Mouse (Mus musculus) hindbrain, embryonic 11.5 days (tissue): Measurements from ENCODE around the gene Spata45. TPM values are rescaled to one million over a fixed set of nuclear protein-coding genes. Genes with fewer than 3 reads are reported as not detected.

Experiments
- ATAC-seq: fragments of 200-750 bp; cut with Nextera tagmentation; 2 replicates; pipeline ENCODE4 v1.8.0; 2017; ENCODE audit warnings: mild to moderate bottlenecking, moderate TSS enrichment, moderate library complexity; ENCODE audit not compliant: low FRiP score
- DNase-seq: peaks from one replicate; pipeline ENCODE4 v3.0.0-alpha.2; 2015; ENCODE audit warnings: low spot score
- H3K27ac ChIP-seq: fragments of 300-500 bp; sonication (generic); 2 replicates; pipeline ENCODE4 v1.5.1; 2014; ENCODE audit warnings: mild to moderate bottlenecking, low read depth, low read length
- H3K27me3 ChIP-seq: fragments of 300-500 bp; sonication (generic); 2 replicates; pipeline ENCODE4 v1.6.1; 2014; ENCODE audit warnings: mild to moderate bottlenecking, low read length, moderate library complexity, mixed read lengths; ENCODE audit not compliant: control insufficient read depth, insufficient read depth
- H3K36me3 ChIP-seq: fragments of 300-500 bp; sonication (generic); 2 replicates; pipeline ENCODE4 v1.6.1; 2014; ENCODE audit warnings: mild to moderate bottlenecking, low read length, moderate library complexity, mixed read lengths; ENCODE audit not compliant: control insufficient read depth, insufficient read depth
- H3K4me1 ChIP-seq: fragments of 300-500 bp; sonication (generic); replicated peaks from 2 replicates; pipeline ENCODE4 v1.6.1; 2014; ENCODE audit warnings: low read length, mixed read lengths; ENCODE audit not compliant: control insufficient read depth, insufficient read depth
- H3K4me2 ChIP-seq: fragments of 300-500 bp; sonication (generic); replicated peaks from 2 replicates; pipeline ENCODE4 v1.6.1; 2014; ENCODE audit warnings: mild to moderate bottlenecking, low read depth, low read length
- H3K4me3 ChIP-seq: fragments of 300-500 bp; sonication (generic); 2 replicates; pipeline ENCODE4 v1.5.1; 2014; ENCODE audit warnings: low read depth, low read length
- H3K9ac ChIP-seq: fragments of 300-500 bp; sonication (generic); 2 replicates; pipeline ENCODE4 v1.6.1; 2014; ENCODE audit warnings: low read depth, low read length
- H3K9me3 ChIP-seq: fragments of 300-500 bp; sonication (generic); 2 replicates; pipeline ENCODE4 v1.6.1; 2016; ENCODE audit warnings: low read length; ENCODE audit not compliant: control insufficient read depth
- WGBS: fragments of 180-500 bp; shearing (Covaris S2); extraction: QIAGEN DNeasy Blood & Tissue Kit; methylation state at CpG from one replicate; pipeline ENCODE4 v1.1.7; 2014; 5-methylcytosine and 5-hydroxymethylcytosine counted together
- polyA plus RNA-seq: library from polyadenylated mRNA; unstranded; fragments of >200 nt; fragmentation: Nextera tagmentation; extraction: Ambion mirVana; gene quantifications from 2 replicates; pipeline ENCODE4 v1.2.1, GENCODE M21; 2014

The Spata45 gene
- polyA plus RNA-seq, 1 experiment from 2014 or later, result not detected

DNA sequence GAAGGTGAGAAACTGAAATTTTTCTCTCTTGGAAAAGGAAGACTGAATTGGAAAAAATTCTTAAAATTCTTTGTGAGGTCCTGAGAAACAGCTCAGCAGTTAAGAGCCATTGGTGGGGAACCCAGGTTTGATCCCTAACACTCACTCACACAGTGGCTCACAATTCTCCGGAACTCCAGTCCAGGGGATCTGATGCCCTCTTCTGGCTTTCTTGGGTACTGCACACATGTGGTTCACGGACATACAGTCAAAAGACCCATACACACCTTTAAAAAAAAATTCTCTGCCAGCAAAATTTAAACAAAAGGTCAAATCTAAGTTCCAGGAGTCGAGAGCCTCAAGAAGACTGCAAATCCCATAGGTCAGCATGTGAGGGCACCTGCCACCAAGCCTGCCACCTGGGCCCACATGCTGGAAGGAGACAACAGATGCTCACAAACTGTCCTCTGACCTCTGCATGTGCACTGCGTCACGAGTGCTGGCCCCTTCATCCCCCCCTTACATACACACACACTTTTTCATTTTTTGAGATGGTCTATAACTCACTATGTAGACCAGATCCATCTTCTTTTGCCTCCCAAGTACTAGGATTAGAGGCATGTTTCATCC is 48.6 kb downstream of the Spata45 start:
- H3K9ac ChIP-seq, result no peak overlapping the region
- no peaks in the 10 kb centered on the region for H3K27me3 ChIP-seq
- no peak overlapping the region for H3K27ac ChIP-seq
- H3K4me3 ChIP-seq, result no peak overlapping the region
- peak; percentile 68 for DNase-seq
- no peak overlapping the region for H3K4me2 ChIP-seq
- WGBS, result 74% methylated on average over 5 of the region's 5 CpGs
- no peak for ATAC-seq
- H3K9me3 ChIP-seq, result no peaks in the 10 kb centered on the region
- no peaks in the 10 kb centered on the region for H3K36me3 ChIP-seq
- H3K4me1 ChIP-seq, result no peaks in the 10 kb centered on the region

DNA sequence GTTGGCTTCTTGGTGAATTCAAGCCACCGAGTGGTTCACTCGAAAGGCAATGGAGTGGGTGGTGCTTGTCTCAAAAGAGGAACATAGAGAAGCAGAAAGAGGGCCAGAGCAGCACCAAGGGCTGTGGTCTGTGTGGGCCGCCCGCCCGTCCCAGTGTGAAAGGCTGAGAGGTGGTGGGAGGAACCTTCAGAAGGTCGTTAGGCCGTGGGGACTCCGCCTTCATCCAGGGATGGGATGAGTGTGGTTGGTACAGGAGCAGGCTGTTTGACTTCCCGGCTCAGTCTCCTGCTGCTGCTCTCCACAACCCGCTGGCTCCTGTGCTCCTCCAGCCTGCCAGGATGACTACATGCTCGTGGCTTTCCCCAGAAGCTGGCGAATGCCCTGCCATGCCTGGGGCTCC is 49.2 kb downstream of the Spata45 start:
- WGBS, result 94% methylated on average over 12 of the region's 12 CpGs
- ATAC-seq, result no peak
- Histone ChIP-seq H3K27me3 (no peaks in the 10 kb centered on the region), H3K9ac (no peak overlapping the region), H3K27ac (no peak overlapping the region), H3K4me2 (no peak overlapping the region), H3K4me3 (no peak overlapping the region), H3K9me3 (no peaks in the 10 kb centered on the region), H3K36me3 (no peaks in the 10 kb centered on the region), H3K4me1 (no peaks in the 10 kb centered on the region)
- DNase-seq, result no peak

DNA sequence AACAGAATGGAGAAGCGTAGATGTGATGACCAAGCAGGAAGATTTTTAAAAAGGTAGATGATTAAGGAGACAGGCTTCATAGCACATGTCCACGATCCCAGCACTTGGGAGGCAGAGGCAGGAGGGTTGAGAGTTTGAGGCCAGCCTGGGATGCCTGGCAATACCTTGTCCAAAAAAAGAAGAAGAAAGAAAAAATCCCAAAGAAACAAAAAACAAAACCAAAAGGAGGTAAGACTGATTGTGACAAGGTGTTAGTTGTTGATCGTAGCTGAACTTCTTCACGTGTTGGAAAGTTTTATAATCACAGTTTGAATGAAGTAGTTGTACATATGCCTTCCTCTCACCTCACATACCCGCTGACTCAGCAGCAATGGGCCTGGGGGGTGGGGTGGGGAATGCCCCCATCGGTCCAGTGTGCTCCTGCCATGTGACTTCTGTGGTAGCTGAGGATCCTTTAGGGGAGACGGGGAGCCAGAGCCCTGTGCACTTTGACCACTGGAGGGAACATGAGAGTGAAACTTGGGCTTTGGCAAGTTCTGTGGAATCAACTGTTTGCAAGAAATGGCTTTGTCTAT is 50.0 kb downstream of the Spata45 start:
- ATAC-seq, result no peak
- WGBS, result 87% methylated on average over 7 of the region's 7 CpGs
- no peak for DNase-seq
- no peak overlapping the region for H3K27ac ChIP-seq
- H3K36me3 ChIP-seq, result no peaks in the 10 kb centered on the region
- H3K27me3 ChIP-seq, result no peaks in the 10 kb centered on the region
- H3K4me2 ChIP-seq, result no peak overlapping the region
- no peaks in the 10 kb centered on the region for H3K9me3 ChIP-seq
- H3K4me1 ChIP-seq, result no peaks in the 10 kb centered on the region
- H3K4me3 ChIP-seq, result no peak overlapping the region
- no peak overlapping the region for H3K9ac ChIP-seq

DNA sequence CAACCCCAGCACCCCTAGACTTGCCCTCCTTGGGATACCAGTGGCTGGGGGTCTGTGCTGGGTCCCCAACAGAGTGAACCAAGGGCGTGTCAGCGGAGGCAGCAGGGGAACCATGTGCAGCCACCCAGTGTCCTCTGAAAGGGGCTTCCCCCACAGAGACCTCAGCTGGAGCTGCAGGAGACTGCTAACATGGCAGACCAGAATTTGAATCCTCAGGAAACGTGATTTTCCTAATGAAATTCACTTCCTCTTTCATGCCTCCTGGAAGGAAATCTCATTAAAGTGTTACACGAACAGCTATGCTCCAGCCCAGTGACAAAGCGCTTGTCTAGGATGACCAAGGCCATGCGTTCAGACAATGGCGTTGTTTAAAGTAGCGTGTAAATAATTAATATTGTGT is 50.5 kb downstream of the Spata45 start:
- H3K27ac ChIP-seq, result no peak overlapping the region
- ATAC-seq (no peak), DNase-seq (no peak)
- H3K9ac ChIP-seq, result no peak overlapping the region
- H3K4me2 ChIP-seq, result no peak overlapping the region
- H3K27me3 ChIP-seq, result no peaks in the 10 kb centered on the region
- 85% methylated on average over 8 of the region's 8 CpGs for WGBS
- no peaks in the 10 kb centered on the region for H3K9me3 ChIP-seq
- H3K36me3 ChIP-seq, result no peaks in the 10 kb centered on the region
- H3K4me1 ChIP-seq, result no peaks in the 10 kb centered on the region
- no peak overlapping the region for H3K4me3 ChIP-seq

GRCm38 (mm10) chr1:191087955-191088354 is 51.5 kb downstream of the Spata45 start:
- Histone ChIP-seq H3K4me1 (no peaks in the 10 kb centered on the region), H3K9ac (no peak overlapping the region), H3K4me3 (no peak overlapping the region), H3K27ac (no peak overlapping the region), H3K36me3 (no peaks in the 10 kb centered on the region), H3K4me2 (no peak overlapping the region), H3K9me3 (no peaks in the 10 kb centered on the region), H3K27me3 (no peaks in the 10 kb centered on the region)
- DNase-seq (no peak), ATAC-seq (no peak)
- WGBS, result 89% methylated on average over 5 of the region's 5 CpGs

- Histone ChIP-seq H3K9me3 (no peaks in the 10 kb centered on the region), H3K4me2 (no peak overlapping the region), H3K27ac (no peak overlapping the region), H3K27me3 (no peaks in the 10 kb centered on the region), H3K9ac (no peak overlapping the region), H3K4me3 (no peak overlapping the region), H3K4me1 (no peaks in the 10 kb centered on the region), H3K36me3 (no peaks in the 10 kb centered on the region)
- DNase-seq, result no peak
- no peak for ATAC-seq
- WGBS, result 73% methylated on average over 6 of the region's 6 CpGs
Measured at GRCm38 (mm10) chr1:191089355-191089754, 52.9 kb downstream of the Spata45 start.

GRCm38 (mm10) chr1:191092050-191092449 is 55.6 kb downstream of the Spata45 start:
- Histone ChIP-seq H3K4me1 (no peaks in the 10 kb centered on the region), H3K9me3 (no peaks in the 10 kb centered on the region), H3K27me3 (no peaks in the 10 kb centered on the region; the same call in 1 of the 2 replicates), H3K4me2 (no peak overlapping the region), H3K36me3 (no peaks in the 10 kb centered on the region), H3K27ac (no peak overlapping the region), H3K4me3 (no peak overlapping the region), H3K9ac (no peak overlapping the region)
- ATAC-seq, result no peak
- 80% methylated on average over 8 of the region's 8 CpGs for WGBS
- no peak for DNase-seq

Other genes starting within 250 kb of the Spata45 start
- gene Rps6kc1, start 124.9 kb upstream of the Spata45 start, polyA plus RNA-seq, result 19.0 and 21.2 TPM in 2 replicates
- 58.4 and 63.3 TPM in 2 replicates for gene Angel2, start 111.5 kb upstream of the Spata45 start, polyA plus RNA-seq
- 61.0 and 69.7 TPM in 2 replicates for gene Vash2, start 57.3 kb upstream of the Spata45 start, polyA plus RNA-seq
- gene Flvcr1, start 10.5 kb upstream of the Spata45 start, polyA plus RNA-seq, result 9.5 and 9.6 TPM in 2 replicates
- 10.4 and 12.7 TPM in 2 replicates for gene Tatdn3, start 26.3 kb downstream of the Spata45 start, polyA plus RNA-seq
- gene Nsl1, start 26.4 kb downstream of the Spata45 start, polyA plus RNA-seq, result 17.9 and 20.4 TPM in 2 replicates
- 4.6 TPM in 2 replicates for gene Batf3, start 61.2 kb downstream of the Spata45 start, polyA plus RNA-seq
- not detected in 2 replicates for gene Fam71a, start 128.2 kb downstream of the Spata45 start, polyA plus RNA-seq
- gene Atf3, start 181.4 kb downstream of the Spata45 start, polyA plus RNA-seq, result 1.4 and 1.5 TPM in 2 replicates